Mouse (Mus musculus): ENCODE data around the gene Gm44596. TPM values are rescaled to one million over a fixed set of nuclear protein-coding genes. Genes with fewer than 3 reads are reported as not detected.
A peak's percentile ranks its signal among the peaks of the same experiment; 100 is the strongest.

The Gm44596 gene
- total and polyA plus RNA-seq, 2 experiments from 2014 or later, result not detected

DNA sequence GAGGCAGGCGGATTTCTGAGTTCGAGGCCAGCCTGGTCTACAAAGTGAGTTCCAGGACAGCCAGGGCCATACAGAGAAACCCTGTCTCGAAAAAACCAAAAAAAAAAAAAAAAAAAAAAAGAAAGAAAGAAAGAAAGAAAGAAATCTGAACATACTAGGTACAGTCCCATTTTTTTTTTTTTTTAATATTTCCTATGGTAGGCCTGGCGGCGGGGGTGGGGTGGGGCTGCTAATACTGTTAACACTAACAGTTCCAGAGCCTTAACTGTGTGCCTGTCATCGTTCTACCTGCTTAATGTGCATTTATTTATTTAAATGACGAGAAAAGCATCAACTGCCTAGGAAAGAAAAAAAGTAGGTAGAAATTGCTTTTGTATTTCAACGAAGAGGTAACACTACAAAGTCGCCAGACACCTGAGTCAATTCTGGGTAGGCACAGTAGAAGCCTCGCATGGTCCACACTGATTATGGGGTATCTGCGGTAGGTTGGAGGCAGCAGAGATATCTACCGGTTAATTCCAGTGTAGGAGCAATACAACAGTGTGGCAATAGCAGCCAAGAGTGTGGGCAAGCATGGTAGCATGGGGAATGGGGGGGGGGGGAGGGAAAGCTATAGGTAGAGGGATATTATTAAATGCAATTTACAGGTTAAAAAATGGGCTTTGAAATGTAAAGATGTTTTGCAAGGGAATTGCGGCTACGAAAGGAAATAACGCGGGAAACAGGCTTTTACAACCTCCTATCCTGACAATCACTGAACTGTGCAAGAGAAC is 48.4 kb downstream of the Gm44596 start:
- Histone ChIP-seq H3K27ac (ENCODE audit: low read depth) (peak overlapping the region; percentile 93), H3K9me3 (replicated peaks; ENCODE audit: control insufficient read depth, low read length) (no peaks in the 10 kb centered on the region), H3K36me3 (replicated peaks; ENCODE audit: control insufficient read depth, insufficient read depth, low read length) (0 out of 2 replicates have a peak, but pooled peaks cover 5% of the 10 kb centered on the region), H3K4me3 (ENCODE audit: low read depth, low read length) (peak overlapping the region; percentile 63), H3K27me3 (ENCODE audit: control insufficient read depth, insufficient read depth, low read length) (no peaks in the 10 kb centered on the region), H3K9ac (replicated peaks; ENCODE audit: low read depth, low read length) (peak overlapping the region; percentile 60), H3K4me1 (ENCODE audit: control insufficient read depth, insufficient read depth) (no peaks in the 10 kb centered on the region; the same call in 1 of the 2 replicates), H3K4me2 (ENCODE audit: low read depth, low read length) (peak overlapping the region; percentile 66)
- WGBS, result 38% methylated on average over 14 of the region's 16 CpGs
- no peak for TF ChIP-seq CTCF (IDR thresholded peaks at IDR 0.05; ENCODE audit: low read depth)
- TF ChIP-seq EP300 (IDR thresholded peaks at IDR 0.05; ENCODE audit: low read depth), result no peak
- no peak for DNase-seq (ENCODE audit: low spot score)
- ATAC-seq (ENCODE audit: insufficient read depth, low read depth), result no peak

DNA sequence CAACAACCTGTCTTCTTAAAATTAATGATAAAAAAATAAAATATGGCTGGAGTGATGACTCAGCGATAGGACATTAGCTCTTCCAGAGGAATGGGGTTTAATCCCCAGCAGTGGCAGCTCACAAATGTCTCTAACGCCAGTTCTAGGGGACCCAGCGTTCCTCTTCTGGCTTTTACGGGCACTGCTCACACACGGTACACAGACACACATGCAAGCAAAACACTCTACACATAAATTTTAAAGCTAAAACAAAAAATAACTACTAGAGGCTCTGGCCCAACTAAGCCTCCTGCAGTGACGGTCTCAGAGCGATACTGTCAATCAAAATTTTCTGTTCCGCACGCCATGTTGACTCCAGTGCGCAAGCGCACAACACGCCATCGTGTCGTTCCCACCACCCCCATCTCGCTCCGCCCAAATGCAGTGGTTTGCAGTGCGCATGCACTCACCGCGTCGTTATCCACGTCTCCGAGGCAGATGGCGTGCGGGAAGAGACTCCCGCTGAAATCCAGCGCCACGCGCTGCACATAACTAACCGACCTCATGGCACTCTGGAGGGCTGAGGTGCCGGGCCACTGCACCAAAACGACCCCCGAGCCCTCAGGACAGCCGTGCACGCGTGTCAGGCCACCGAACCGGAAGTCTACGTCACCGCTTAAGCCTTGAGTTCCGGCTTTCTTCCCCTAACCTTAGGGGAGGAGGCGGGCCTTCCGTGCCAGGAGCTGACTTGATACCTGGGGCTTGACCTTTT is 49.1 kb downstream of the Gm44596 start, which contains the start of gene Itfg2:
Gene Itfg2 (minus strand): TSS at position 663 of the 751 bp plus-strand sequence.
- no peaks in the 10 kb centered on the region for H3K27me3 ChIP-seq (ENCODE audit: control insufficient read depth, insufficient read depth, low read length)
- H3K4me3 ChIP-seq (ENCODE audit: low read depth, low read length), result peak within 1 kb of the TSS; percentile 63
- ATAC-seq (ENCODE audit: insufficient read depth, low read depth) (peak; percentile 98), DNase-seq (ENCODE audit: low spot score) (peak; percentile 98)
- H3K4me2 ChIP-seq (ENCODE audit: low read depth, low read length), result peak within 1 kb of the TSS; percentile 66
- H3K9ac ChIP-seq (replicated peaks; ENCODE audit: low read depth, low read length), result peak within 1 kb of the TSS; percentile 60
- no peaks in the 10 kb centered on the region; the same call in 1 of the 2 replicates for H3K4me1 ChIP-seq (ENCODE audit: control insufficient read depth, insufficient read depth)
- H3K9me3 ChIP-seq (replicated peaks; ENCODE audit: control insufficient read depth, low read length), result no peaks in the 10 kb centered on the region
- WGBS, result under 1% methylated on average over 42 of the region's 42 CpGs
- peak within 1 kb of the TSS; percentile 93 for H3K27ac ChIP-seq (ENCODE audit: low read depth)
- TF ChIP-seq CTCF (IDR thresholded peaks at IDR 0.05; ENCODE audit: low read depth) (no peak), EP300 (IDR thresholded peaks at IDR 0.05; ENCODE audit: low read depth) (no peak; the same call in 1 of the 2 replicates)
- 0 out of 2 replicates have a peak, but pooled peaks cover 13% of the 10 kb centered on the region for H3K36me3 ChIP-seq (replicated peaks; ENCODE audit: control insufficient read depth, insufficient read depth, low read length)

DNA sequence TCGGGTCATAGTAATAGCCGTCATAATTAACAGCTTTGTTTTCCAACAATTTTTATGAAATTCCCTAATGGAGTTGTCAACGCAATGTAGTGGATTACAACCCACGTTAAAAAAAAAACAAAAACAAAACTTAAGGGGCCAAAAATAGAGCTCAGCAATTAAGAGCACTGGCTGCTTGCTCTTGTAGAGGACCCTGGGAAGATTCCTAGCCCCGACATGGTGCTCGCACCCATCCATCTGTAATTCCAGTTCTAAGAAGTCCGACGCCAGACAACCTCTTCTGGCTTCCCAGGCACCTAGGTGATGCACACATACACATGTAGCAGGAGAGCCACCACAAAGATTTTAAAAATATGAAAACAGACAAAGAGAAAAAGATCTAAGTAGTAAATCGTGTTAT is 49.7 kb downstream of the Gm44596 start:
- Histone ChIP-seq H3K9ac (replicated peaks; ENCODE audit: low read depth, low read length) (peak overlapping the region; percentile 60), H3K9me3 (replicated peaks; ENCODE audit: control insufficient read depth, low read length) (no peaks in the 10 kb centered on the region), H3K4me2 (ENCODE audit: low read depth, low read length) (peak overlapping the region; percentile 66), H3K27me3 (ENCODE audit: control insufficient read depth, insufficient read depth, low read length) (no peaks in the 10 kb centered on the region), H3K4me3 (ENCODE audit: low read depth, low read length) (peak overlapping the region; percentile 63), H3K36me3 (replicated peaks; ENCODE audit: control insufficient read depth, insufficient read depth, low read length) (peaks cover 16% of the 10 kb centered on the region), H3K4me1 (ENCODE audit: control insufficient read depth, insufficient read depth) (no peaks in the 10 kb centered on the region; the same call in 1 of the 2 replicates), H3K27ac (ENCODE audit: low read depth) (peak overlapping the region; percentile 93)
- DNase-seq (ENCODE audit: low spot score), result no peak
- ATAC-seq (ENCODE audit: insufficient read depth, low read depth), result no peak
- TF ChIP-seq CTCF (IDR thresholded peaks at IDR 0.05; ENCODE audit: low read depth) (no peak), EP300 (IDR thresholded peaks at IDR 0.05; ENCODE audit: low read depth) (no peak)
- 19% methylated on average over 9 of the region's 9 CpGs for WGBS

DNA sequence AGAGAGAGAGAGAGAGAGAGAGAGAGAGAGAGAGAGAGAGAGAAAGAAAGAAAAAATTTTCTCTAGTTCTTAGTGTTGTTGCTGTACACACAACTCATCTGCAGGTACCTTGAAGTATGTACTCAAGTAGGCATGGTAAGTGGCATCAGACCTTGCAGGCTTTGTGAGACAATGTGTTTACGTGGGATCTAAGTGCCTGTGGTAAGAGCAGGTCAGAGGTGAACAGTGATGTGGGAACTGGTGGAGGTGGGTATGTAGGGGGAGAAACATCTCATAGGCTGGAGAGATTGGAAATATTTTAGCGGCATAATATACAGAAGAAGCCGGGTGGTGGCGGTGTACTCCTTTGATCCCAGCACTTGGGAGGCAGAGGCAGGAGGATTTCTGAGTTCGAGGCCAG is 52.3 kb downstream of the Gm44596 start:
- WGBS, result 89% methylated on average over 5 of the region's 5 CpGs
- H3K9me3 ChIP-seq (replicated peaks; ENCODE audit: control insufficient read depth, low read length), result no peaks in the 10 kb centered on the region
- H3K9ac ChIP-seq (replicated peaks; ENCODE audit: low read depth, low read length), result no peak overlapping the region
- H3K27me3 ChIP-seq (ENCODE audit: control insufficient read depth, insufficient read depth, low read length), result no peaks in the 10 kb centered on the region
- H3K4me2 ChIP-seq (ENCODE audit: low read depth, low read length), result no peak overlapping the region
- H3K36me3 ChIP-seq (replicated peaks; ENCODE audit: control insufficient read depth, insufficient read depth, low read length), result peaks cover 41% of the 10 kb centered on the region
- ATAC-seq (ENCODE audit: insufficient read depth, low read depth) (no peak), DNase-seq (ENCODE audit: low spot score) (no peak)
- peaks cover 7% of the 10 kb centered on the region for H3K4me1 ChIP-seq (ENCODE audit: control insufficient read depth, insufficient read depth)
- TF ChIP-seq CTCF (IDR thresholded peaks at IDR 0.05; ENCODE audit: low read depth) (no peak), EP300 (IDR thresholded peaks at IDR 0.05; ENCODE audit: low read depth) (no peak)
- no peak overlapping the region for H3K4me3 ChIP-seq (ENCODE audit: low read depth, low read length)
- H3K27ac ChIP-seq (ENCODE audit: low read depth), result no peak overlapping the region

DNA sequence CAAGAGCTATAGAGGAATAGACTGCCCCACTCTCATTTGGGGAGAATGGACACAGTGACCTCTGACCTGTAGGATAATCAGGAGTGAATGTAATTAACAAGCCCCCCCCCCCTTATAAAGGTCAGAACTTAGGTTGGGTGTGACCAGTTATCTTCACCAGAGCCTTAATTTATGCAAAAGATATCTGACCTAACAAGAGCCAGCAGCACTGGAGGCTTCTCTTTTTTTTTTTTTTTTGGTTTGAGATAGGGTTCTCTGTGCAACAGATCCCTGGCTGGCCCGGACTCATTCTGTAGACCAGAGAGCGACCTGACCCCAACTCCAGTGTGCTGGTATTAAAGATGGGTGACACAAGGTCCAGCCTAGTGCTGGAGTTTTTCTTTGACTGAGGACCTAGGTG is 54.0 kb downstream of the Gm44596 start:
- Histone ChIP-seq H3K9me3 (replicated peaks; ENCODE audit: control insufficient read depth, low read length) (no peaks in the 10 kb centered on the region), H3K4me3 (ENCODE audit: low read depth, low read length) (no peak overlapping the region), H3K9ac (replicated peaks; ENCODE audit: low read depth, low read length) (no peak overlapping the region), H3K27ac (ENCODE audit: low read depth) (no peak overlapping the region), H3K27me3 (ENCODE audit: control insufficient read depth, insufficient read depth, low read length) (no peaks in the 10 kb centered on the region), H3K36me3 (replicated peaks; ENCODE audit: control insufficient read depth, insufficient read depth, low read length) (peaks cover 58% of the 10 kb centered on the region), H3K4me1 (ENCODE audit: control insufficient read depth, insufficient read depth) (peaks cover 12% of the 10 kb centered on the region), H3K4me2 (ENCODE audit: low read depth, low read length) (no peak overlapping the region)
- ATAC-seq (ENCODE audit: insufficient read depth, low read depth) (no peak), DNase-seq (ENCODE audit: low spot score) (no peak)
- WGBS, result 95% methylated on average over 2 of the region's 2 CpGs
- TF ChIP-seq EP300 (IDR thresholded peaks at IDR 0.05; ENCODE audit: low read depth), result no peak
- TF ChIP-seq CTCF (IDR thresholded peaks at IDR 0.05; ENCODE audit: low read depth), result no peak

Measured in heart, postnatal 0 days (tissue).